Mouse (Mus musculus) embryonic fibroblast, embryonic 13.5 days (primary cell): ENCODE data around the gene Jph4.

Source experiments
- CTCF ChIP-seq: IDR thresholded peaks from 2 replicates; pipeline ENCODE4 v1.5.1; 2011; ENCODE audit warnings: mild to moderate bottlenecking, control low read depth, low read length, moderate library complexity, borderline replicate concordance; ENCODE audit not compliant: insufficient read depth
- POLR2A ChIP-seq: IDR thresholded peaks from 2 replicates; pipeline ENCODE4 v1.6.1; 2011; ENCODE audit warnings: low read depth, mild to moderate bottlenecking, control low read depth, low read length, moderate library complexity

DNA sequence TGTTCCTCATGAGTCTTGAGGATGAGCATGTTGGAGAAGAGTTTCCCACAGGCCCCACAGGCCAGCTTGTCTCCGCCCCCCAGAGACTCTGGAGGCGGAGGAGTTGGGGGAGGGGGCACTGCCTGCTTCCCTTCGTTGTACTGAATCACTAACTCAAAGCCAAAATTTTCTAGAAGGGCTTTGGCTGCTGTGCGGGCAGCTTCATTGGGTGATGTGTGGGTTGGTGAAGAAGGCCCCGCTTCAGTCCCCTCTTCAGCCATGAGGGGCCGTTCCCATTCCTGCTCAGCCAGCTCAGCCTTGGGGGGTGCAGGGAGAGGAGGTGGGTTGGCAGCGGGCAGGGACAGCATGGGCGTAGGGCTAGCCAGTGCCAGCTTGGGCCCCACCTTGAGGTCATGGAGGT is 50.7 kb downstream of the Jph4 start:
- TF ChIP-seq CTCF (no peak), POLR2A (no peak)
